Mouse (Mus musculus) erythroblast, embryonic 14.5 days (primary cell): ENCODE data around the gene Sytl4.

ENCODE experiments used
- GATA1 ChIP-seq: IDR thresholded peaks from 2 replicates; pipeline ENCODE4 v1.6.1; 2012; ENCODE audit warnings: low read length, inconsistent platforms, mixed read lengths
- TAL1 ChIP-seq: IDR thresholded peaks from 3 replicates; pipeline ENCODE4 v1.6.1; 2012; ENCODE audit warnings: low read length, inconsistent platforms, mixed read lengths

DNA sequence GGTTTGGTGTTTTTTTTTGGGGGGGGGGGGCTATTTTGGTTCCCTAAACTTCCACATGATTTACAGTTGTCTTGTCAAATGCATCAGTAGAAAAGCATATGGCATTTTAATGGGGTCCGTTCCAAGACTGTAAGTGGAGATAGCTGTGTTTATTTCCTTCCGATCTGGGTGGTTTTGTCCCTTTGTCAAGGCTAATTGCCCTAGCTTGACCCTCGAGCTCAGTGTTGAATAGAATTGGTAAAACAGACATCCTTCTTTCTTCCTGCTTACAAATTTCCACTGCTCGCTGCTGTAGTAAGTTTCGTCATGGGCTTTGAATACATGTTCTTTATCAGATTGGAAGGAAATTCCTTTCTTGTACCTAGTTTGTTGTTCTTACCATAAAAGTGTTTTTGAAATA lies 39.1 kb upstream of the Sytl4 start:
- TF ChIP-seq TAL1 = no peak
- TF ChIP-seq GATA1 = no peak
